Mouse (Mus musculus) lung, embryonic 16.5 days (tissue): ENCODE results near the gene Mrgprx1. TPM values are rescaled to one million over a fixed set of nuclear protein-coding genes. Genes with fewer than 3 reads are reported as not detected.

Source experiments
- polyA plus RNA-seq: library from polyadenylated mRNA; unstranded; fragments of >200 nt; fragmentation: Nextera tagmentation; extraction: Ambion mirVana; gene quantifications from 2 replicates; pipeline ENCODE4 v1.2.1, GENCODE M21; 2015

Mrgprx1 gene
- polyA plus RNA-seq, 1 experiment from 2014 or later, result not detected

Other genes with a start within 250 kb of the Mrgprx1 start
- gene Mrgpra4, start 45.5 kb downstream of the Mrgprx1 start, polyA plus RNA-seq, result not detected in 2 replicates
- gene Mrgprb5, start 141.4 kb upstream of the Mrgprx1 start, polyA plus RNA-seq, result not detected in 2 replicates
- gene Mrgprb4, start 171.7 kb upstream of the Mrgprx1 start, polyA plus RNA-seq, result not detected in 2 replicates